Mouse (Mus musculus) C2C12 (cell line): ENCODE data around the gene Ist1.

Experiments used
- CEBPB ChIP-seq: IDR thresholded peaks from one replicate; pipeline ENCODE4 v1.6.1; 2011; ENCODE audit warnings: low read depth, mild to moderate bottlenecking, control low read depth, moderate library complexity
- CTCF ChIP-seq: IDR thresholded peaks from one replicate; pipeline ENCODE4 v1.5.1; 2011; ENCODE audit not compliant: control insufficient read depth, insufficient read depth, insufficient read length
- FOSL1 ChIP-seq: IDR thresholded peaks from one replicate; pipeline ENCODE4 v1.8.0; 2011; ENCODE audit warnings: mild to moderate bottlenecking, low read length; ENCODE audit not compliant: poor library complexity, insufficient read depth, severe bottlenecking
- MAX ChIP-seq: IDR thresholded peaks from one replicate; pipeline ENCODE4 v1.6.1; 2011; ENCODE audit warnings: mild to moderate bottlenecking, control low read depth
- USF1 ChIP-seq: IDR thresholded peaks from one replicate; pipeline ENCODE4 v1.6.1; 2011; ENCODE audit warnings: low read depth, mild to moderate bottlenecking, control low read depth, moderate library complexity

DNA sequence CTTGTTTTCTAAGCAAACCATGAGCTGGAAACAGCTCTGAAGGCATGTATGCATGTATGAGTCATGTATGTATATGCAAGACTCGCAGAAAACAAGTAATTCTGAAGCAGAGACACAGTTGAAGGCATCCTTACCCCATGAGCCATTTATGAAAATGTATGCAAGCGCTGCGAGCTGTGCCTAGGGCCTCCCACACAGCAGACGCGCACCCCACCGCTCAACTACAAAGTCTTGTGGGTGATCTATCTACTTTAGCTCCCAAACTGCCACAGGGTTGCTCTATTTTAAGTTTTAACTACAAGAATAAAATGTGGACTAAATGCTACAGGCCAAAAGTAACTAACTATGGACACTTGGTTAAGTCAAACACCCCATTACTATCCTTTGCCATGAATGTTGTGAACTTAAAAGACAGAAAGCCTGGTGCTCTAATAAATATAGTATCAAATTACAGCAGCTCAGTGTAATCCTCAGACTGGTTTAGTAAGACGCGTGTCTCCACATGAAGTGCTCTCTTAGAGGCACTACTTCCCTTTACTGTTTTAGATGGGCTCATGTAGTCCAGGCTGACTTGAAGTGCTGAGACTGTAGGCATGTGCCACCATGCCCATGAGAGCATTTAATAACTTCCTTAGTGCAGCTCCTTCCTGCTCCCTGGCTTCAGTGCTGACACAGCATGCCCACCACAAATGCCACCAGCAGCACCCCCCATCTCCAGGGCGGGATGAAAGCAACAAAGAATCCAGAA lies 17.0 kb downstream of the Ist1 start:
- TF ChIP-seq CTCF (no peak), MAX (no peak), USF1 (no peak), CEBPB (no peak), FOSL1 (no peak)
